Mouse (Mus musculus) hindbrain, embryonic 10.5 days (tissue): ENCODE data around the gene Gopc. TPM values are rescaled to one million over a fixed set of nuclear protein-coding genes. Genes with fewer than 3 reads are reported as not detected.
A peak's percentile ranks its signal among the peaks of the same experiment; 100 is the strongest.
"Not testable (repeated sequence)": the region's sequence is repeated elsewhere in the genome, so short reads cannot be mapped to it uniquely, and the experiment has no call there.

Source experiments
- DNase-seq: peaks from one replicate; pipeline ENCODE4 v3.0.0-alpha.2; 2017; ENCODE audit warnings: low spot score
- H3K27ac ChIP-seq: fragments of 300-500 bp; sonication (generic); 2 replicates; pipeline ENCODE4 v1.5.1; 2016; ENCODE audit warnings: mild to moderate bottlenecking, moderate library complexity
- H3K27me3 ChIP-seq: fragments of 300-500 bp; sonication (generic); 2 replicates; pipeline ENCODE4 v1.6.1; 2016; ENCODE audit warnings: mild to moderate bottlenecking; ENCODE audit not compliant: poor library complexity, insufficient read depth, severe bottlenecking
- H3K36me3 ChIP-seq: fragments of 300-500 bp; sonication (generic); 2 replicates; pipeline ENCODE4 v1.6.1; 2016; ENCODE audit warnings: mild to moderate bottlenecking, moderate library complexity
- H3K4me1 ChIP-seq: fragments of 300-500 bp; sonication (generic); replicated peaks from 2 replicates; pipeline ENCODE4 v1.6.1; 2016; ENCODE audit warnings: mild to moderate bottlenecking
- H3K4me3 ChIP-seq: fragments of 300-500 bp; sonication (generic); 2 replicates; pipeline ENCODE4 v1.5.1; 2016; ENCODE audit warnings: mild to moderate bottlenecking, moderate library complexity
- H3K9me3 ChIP-seq: fragments of 300-500 bp; sonication (generic); 2 replicates; pipeline ENCODE4 v1.6.1; 2016; ENCODE audit warnings: mild to moderate bottlenecking, moderate library complexity
- WGBS: fragments of 180-500 bp; shearing (Covaris S2); methylation state at CpG from one replicate; pipeline ENCODE4 v1.1.7; 2016; 5-methylcytosine and 5-hydroxymethylcytosine counted together
- polyA plus RNA-seq: library from polyadenylated mRNA; unstranded; fragments of >200 nt; fragmentation: Nextera tagmentation; extraction: Ambion mirVana; gene quantifications from 2 replicates; pipeline ENCODE4 v1.2.1, GENCODE M21; 2016

Gene Gopc
- polyA plus RNA-seq, 1 experiment from 2014 or later: 17.7 TPM

DNA sequence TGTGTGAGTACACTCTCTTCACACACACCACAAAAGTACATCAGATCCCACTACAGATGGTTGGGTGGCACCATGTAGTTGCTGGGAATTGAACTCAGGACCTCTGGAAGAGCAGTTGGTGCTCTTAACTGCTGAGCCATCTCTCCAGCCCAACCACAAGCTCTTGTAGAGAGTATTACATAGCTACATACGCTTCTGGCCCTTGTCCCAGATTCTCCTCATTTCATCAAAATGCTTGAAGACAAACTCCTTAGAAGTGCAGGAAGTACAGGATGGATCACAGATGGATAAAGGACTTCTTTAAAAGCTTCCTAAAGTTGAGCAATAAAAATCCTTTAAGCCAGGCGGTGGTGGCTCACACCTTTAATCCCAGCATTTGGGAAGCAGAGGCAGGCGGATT lies 60.0 kb downstream of the Gopc start:
- no peak overlapping the region for H3K4me3 ChIP-seq
- H3K27ac ChIP-seq: no peak overlapping the region
- H3K36me3 ChIP-seq: peaks cover 35% of the 10 kb centered on the region
- H3K9me3 ChIP-seq: no peaks in the 10 kb centered on the region
- no peak for DNase-seq
- no peaks in the 10 kb centered on the region for H3K4me1 ChIP-seq
- 86% methylated on average over 3 of the region's 3 CpGs for WGBS
- H3K27me3 ChIP-seq: no peaks in the 10 kb centered on the region

DNA sequence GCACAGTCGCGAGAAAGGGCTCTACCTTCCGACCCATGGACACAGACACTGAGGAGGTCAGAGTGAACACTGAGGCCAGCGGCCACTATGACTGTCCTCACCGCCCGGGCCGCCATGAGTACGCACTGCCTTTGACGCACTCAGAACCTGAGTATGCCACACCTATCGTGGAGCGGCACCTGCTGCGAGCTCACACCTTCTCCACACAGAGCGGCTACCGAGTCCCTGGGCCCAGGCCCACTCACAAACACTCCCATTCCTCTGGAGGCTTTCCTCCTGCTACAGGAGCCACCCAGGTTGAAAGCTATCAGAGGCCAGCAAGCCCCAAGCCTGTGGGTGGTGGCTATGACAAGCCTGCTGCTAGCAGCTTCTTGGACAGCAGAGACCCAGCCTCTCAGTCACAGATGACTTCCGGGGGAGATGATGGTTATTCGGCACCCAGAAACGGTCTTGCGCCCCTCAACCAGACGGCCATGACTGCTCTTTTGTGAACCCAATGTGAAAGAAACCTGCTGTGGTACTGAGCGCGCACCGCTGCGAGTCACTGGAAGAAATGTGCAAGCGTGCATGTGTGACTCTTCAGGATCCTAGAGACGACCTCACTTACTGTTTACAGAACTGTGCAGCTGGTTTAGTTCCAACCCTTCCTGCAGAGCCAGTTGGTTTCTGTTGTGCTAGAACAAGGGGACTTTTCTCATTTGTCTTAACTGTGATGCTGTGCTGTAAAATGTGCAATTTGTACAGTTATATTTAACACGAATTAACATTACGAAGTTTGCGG lies 62.2 kb downstream of the Gopc start:
- H3K9me3 ChIP-seq: no peaks in the 10 kb centered on the region
- H3K4me1 ChIP-seq: no peaks in the 10 kb centered on the region
- no peak overlapping the region for H3K4me3 ChIP-seq
- DNase-seq: no peak
- no peaks in the 10 kb centered on the region for H3K27me3 ChIP-seq
- no peak overlapping the region for H3K27ac ChIP-seq
- peaks cover 46% of the 10 kb centered on the region for H3K36me3 ChIP-seq
- 97% methylated on average over 28 of the region's 28 CpGs for WGBS

DNA sequence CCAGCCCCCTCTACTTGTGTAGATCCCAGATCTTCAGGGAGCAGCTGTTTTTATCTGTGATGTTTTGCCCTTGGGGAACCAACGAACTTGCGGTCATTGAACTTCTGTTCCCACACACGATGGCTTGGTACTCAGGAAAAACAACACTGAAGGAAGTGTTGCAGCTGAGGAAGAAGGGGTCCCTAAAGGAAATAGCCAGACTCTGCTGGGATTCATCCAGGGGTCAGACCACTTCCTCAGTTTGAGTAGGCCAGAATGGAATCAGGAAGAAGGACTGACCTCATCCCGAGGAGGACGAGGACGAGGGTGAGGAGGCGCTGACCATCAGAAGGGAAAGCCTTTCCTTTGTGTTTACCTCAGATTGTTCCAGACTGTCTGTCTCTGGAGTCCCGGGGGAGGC lies 72.7 kb downstream of the Gopc start:
- Histone ChIP-seq H3K36me3 (peaks cover 39% of the 10 kb centered on the region), H3K27ac (no peak overlapping the region), H3K4me1 (no peaks in the 10 kb centered on the region), H3K4me3 (no peak overlapping the region), H3K9me3 (no peaks in the 10 kb centered on the region), H3K27me3 (no peaks in the 10 kb centered on the region)
- no peak for DNase-seq
- WGBS: 74% methylated on average over 8 of the region's 8 CpGs

DNA sequence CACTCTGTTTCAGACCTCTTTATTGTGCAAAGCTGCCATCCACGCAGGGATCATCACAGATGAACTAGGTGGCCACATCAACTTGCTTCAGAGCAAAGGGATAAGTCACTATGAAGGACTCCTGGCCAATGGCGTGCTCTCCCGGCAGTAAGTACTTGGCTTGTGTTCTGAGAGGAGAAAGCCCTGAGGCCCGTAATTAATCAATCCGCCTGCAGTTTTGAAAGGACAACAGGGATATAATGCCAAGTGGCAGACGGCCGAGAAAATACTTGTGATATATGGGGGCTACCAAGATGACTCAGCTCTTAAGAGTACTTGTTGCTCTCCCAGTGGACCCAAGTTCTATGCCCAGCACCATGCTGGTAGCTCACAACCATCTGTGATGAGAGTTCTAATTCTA lies 77.3 kb downstream of the Gopc start:
- Histone ChIP-seq H3K4me1 (no peaks in the 10 kb centered on the region), H3K9me3 (no peaks in the 10 kb centered on the region), H3K27ac (no peak overlapping the region), H3K36me3 (peaks cover 17% of the 10 kb centered on the region), H3K27me3 (no peaks in the 10 kb centered on the region), H3K4me3 (no peak overlapping the region)
- DNase-seq: no peak
- 86% methylated on average over 7 of the region's 7 CpGs for WGBS

DNA sequence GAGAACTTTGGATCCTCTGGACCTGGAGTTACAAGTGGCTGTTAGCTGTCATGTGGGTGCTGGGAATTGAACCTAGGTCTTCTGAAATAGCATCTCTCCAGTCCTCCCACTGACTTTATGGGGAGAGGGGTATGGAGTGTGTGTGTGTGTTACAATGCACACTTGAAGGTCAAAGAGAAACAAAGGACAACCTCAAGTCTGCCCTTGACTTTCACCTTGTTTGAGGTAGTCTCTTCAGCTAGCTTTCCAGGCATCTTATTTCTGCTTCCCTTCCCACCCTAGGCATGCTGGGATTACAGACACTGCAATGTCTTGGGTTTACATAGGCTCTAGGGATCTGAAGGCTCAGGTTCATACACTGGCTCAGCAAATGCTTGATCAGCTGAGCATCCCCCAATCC lies 79.7 kb downstream of the Gopc start:
- DNase-seq: no peak
- Histone ChIP-seq H3K27me3 (no peaks in the 10 kb centered on the region), H3K4me3 (no peak overlapping the region), H3K27ac (no peak overlapping the region), H3K4me1 (peaks cover 11% of the 10 kb centered on the region), H3K9me3 (no peaks in the 10 kb centered on the region), H3K36me3 (peaks cover 13% of the 10 kb centered on the region)

DNA sequence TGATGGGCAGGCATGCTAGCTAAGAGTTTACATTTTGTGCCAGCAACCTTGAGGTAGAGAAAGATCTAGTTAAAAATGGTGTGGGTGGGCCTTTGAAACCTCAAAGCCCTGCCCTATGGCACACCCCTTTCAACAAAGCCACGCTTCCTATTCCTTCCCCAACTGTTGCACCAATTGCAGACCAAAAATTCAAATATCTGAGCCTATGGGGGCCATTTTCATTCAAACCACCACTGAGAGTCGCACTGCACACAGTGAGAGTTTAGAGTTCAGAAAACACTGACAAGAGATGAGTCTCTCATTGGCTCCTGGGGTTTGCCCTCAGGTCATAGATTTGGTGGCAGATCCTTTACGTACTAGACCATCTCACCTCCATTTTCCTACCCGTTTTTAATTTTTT lies 80.2 kb downstream of the Gopc start:
- Histone ChIP-seq H3K9me3 (no peaks in the 10 kb centered on the region), H3K36me3 (peaks cover 12% of the 10 kb centered on the region), H3K27ac (no peak overlapping the region), H3K4me1 (peaks cover 11% of the 10 kb centered on the region), H3K27me3 (no peaks in the 10 kb centered on the region), H3K4me3 (no peak overlapping the region)
- DNase-seq: no peak
- 94% methylated on average over 4 of the region's 4 CpGs for WGBS

DNA sequence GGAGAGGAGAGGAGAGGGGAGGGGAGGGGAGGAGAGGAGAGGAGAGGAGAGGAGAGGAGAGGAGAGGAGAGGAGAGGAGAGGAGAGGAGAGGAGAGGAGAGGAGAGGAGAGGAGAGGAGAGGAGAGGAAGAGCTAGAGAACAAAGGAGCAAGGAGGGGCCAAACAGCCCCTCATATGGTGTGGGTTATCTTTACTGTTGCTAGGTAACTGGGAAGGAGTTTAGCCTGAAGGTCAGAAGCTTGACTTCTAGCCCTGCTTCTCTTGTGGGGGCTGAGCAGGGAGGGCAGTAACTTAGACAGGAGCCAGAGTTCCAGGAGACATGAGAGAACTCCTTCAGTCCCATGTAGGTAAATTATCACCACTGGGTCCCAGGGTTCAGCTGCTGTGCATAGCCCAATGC lies 83.4 kb downstream of the Gopc start:
- H3K36me3 ChIP-seq, H3K27me3 ChIP-seq, H3K9me3 ChIP-seq, DNase-seq, H3K4me3 ChIP-seq: not testable (repeated sequence)
- Histone ChIP-seq H3K4me1 (peaks cover 11% of the 10 kb centered on the region), H3K27ac (peak overlapping the region; percentile 62)

DNA sequence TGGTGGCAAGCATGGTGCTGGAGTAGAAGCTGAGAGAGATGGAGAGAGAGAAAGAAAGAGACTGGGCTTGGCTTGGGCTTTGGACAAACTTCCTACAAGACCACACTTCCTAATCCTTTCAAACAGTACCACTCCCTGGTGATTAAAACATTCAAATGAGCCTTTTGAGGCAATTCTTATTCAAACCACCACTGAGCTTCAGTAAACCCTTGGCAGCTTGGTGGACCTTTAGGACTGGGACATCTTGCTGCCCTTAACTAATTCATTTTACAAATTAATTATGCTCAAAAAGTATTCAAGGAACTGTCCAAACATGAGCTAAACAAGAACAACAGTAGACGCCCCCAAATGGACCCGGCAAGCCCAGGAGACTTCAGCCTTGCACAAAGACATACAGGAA lies 86.0 kb downstream of the Gopc start:
- Histone ChIP-seq H3K27ac (no peak overlapping the region), H3K9me3 (no peaks in the 10 kb centered on the region), H3K36me3 (no peaks in the 10 kb centered on the region), H3K4me3 (no peak overlapping the region), H3K4me1 (peaks cover 11% of the 10 kb centered on the region), H3K27me3 (no peaks in the 10 kb centered on the region)
- WGBS: 93% methylated on average over 2 of the region's 2 CpGs
- no peak for DNase-seq

DNA sequence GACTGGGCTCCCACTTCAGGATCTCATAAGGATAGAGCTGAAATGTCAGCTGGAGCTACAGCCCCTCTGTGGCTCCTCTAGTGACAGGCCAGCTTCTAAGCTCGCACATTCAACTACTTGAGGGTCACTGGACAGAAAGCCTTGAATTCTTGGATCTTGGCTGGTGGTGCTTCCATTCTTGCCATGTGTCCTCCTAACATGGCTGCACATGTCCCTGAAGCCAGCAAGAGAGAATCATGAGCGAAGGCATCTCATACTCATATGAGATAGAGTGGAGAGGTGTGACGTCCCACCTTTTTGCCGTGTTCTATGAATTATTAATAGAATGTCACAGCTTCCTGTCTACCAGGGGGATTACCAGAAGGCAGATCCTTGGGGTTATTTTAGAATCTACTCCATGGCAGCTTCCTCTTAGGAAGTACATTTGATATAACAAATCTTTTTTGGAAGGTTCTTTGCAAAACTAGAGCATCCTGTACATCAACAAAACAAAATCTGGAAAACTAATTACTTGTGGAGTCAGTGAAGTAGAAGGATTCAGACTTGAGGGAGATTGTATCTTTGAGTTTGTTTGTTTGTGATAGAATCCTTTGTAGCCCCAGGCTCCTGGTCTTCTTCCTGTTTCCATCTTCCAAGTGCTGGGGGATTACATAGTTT lies 87.9 kb downstream of the Gopc start:
- WGBS: 94% methylated on average over 4 of the region's 4 CpGs

DNA sequence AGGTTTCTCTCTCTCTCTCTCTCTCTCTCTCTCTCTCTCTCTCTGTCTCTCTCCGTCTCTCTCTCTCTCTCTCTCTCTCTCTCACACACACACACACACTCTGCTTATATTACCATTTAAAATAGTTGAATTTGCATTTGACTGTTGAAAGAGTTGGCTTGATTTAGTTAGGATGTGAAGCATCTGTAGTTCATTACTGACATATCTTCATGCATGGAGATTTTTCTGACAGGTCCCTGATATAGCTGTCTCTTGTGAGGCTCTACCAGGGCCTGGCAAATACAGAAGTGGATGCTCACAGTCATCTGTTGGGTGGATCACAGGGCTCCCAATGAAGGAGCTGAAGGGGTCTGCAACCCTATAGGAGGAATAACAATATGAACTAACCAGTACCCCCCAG lies 89.5 kb downstream of the Gopc start:
- WGBS: 86% methylated on average over 1 of the region's 1 CpGs
- H3K36me3 ChIP-seq, H3K27me3 ChIP-seq, H3K9me3 ChIP-seq, H3K4me1 ChIP-seq, DNase-seq, H3K4me3 ChIP-seq, H3K27ac ChIP-seq: not testable (repeated sequence)

More for the DNA sequence above, 87.9 kb downstream of the Gopc start:
- Histone ChIP-seq H3K9me3 (no peaks in the 10 kb centered on the region), H3K27me3 (no peaks in the 10 kb centered on the region), H3K27ac (no peak overlapping the region), H3K4me1 (peaks cover 11% of the 10 kb centered on the region), H3K36me3 (no peaks in the 10 kb centered on the region), H3K4me3 (no peak overlapping the region)
- DNase-seq: no peak

DNA sequence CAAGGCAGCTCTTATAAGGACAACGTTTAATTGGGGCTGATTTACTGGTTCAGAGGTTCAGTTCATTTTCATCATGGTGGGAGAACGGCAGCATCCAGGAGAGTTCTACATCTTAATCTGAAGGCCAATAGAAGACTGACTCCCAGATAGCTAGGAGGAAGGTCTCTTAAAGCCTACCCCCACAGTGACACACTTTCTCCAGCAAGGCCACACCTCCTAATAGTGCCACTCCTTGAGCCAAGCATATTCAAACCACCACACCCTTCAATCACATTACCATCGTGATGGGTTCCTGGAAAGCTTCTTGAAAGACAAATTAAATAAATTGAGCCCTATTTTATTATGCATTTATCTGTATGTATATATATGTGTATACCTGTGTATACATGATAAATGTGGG lies 92.7 kb downstream of the Gopc start:
- WGBS: 90% methylated on average over 3 of the region's 3 CpGs
- H3K4me3 ChIP-seq: no peak overlapping the region
- H3K4me1 ChIP-seq: no peaks in the 10 kb centered on the region
- no peak for DNase-seq
- no peaks in the 10 kb centered on the region for H3K27me3 ChIP-seq
- no peak overlapping the region for H3K27ac ChIP-seq
- H3K36me3 ChIP-seq: no peaks in the 10 kb centered on the region
- H3K9me3 ChIP-seq: no peaks in the 10 kb centered on the region

DNA sequence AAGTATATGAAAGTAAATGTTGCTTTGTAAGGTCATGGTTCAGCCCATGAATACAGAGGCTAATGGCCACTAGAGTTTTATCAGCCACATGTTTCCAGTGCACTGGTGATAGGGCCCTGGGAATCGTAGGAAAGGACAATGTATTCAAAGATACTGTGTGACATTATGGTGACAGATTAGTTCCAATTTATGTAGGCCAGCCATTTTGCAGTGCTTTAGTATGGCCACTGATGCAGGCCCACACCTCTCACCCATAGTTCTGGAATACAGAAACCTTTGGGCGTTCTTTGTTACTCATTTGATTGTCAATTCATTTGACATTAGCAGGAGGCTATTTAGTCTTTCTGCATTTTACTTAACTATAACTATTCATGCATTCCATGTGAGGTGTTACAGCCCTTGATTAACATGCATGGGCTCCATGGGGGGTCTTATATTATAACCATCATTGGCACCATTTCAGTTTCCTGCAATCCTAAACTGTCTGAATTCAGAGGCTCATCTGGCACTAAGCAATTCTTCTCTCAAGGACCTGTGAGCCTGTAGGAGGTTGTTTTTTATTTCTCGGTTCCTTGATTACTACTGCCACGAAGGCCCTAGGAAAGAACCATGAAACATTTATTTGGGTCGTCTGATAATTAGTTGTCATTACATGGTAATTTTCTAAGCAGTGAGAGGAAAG lies 93.9 kb downstream of the Gopc start:
- no peak for DNase-seq
- Histone ChIP-seq H3K36me3 (no peaks in the 10 kb centered on the region), H3K27ac (no peak overlapping the region), H3K9me3 (no peaks in the 10 kb centered on the region), H3K27me3 (no peaks in the 10 kb centered on the region), H3K4me1 (no peaks in the 10 kb centered on the region), H3K4me3 (no peak overlapping the region)
- WGBS: 89% methylated on average over 5 of the region's 5 CpGs
